Mouse (Mus musculus) hindbrain, embryonic 11.5 days (tissue): ENCODE measurements at regions not wholly inside any gene's neighbourhood (a gene's known extent, or its start where the extent isn't known, plus 50 kb on each side); places are given as distances from the start of the nearest gene placed in this dataset.

Experiments used
- ATAC-seq: fragments of 200-750 bp; cut with Nextera tagmentation; 2 replicates; pipeline ENCODE4 v1.8.0; 2017; ENCODE audit warnings: mild to moderate bottlenecking, moderate TSS enrichment, moderate library complexity; ENCODE audit not compliant: low FRiP score
- DNase-seq: peaks from one replicate; pipeline ENCODE4 v3.0.0-alpha.2; 2015; ENCODE audit warnings: low spot score
- H3K27ac ChIP-seq: fragments of 300-500 bp; sonication (generic); 2 replicates; pipeline ENCODE4 v1.5.1; 2014; ENCODE audit warnings: mild to moderate bottlenecking, low read depth, low read length
- H3K27me3 ChIP-seq: fragments of 300-500 bp; sonication (generic); 2 replicates; pipeline ENCODE4 v1.6.1; 2014; ENCODE audit warnings: mild to moderate bottlenecking, low read length, moderate library complexity, mixed read lengths; ENCODE audit not compliant: control insufficient read depth, insufficient read depth
- H3K36me3 ChIP-seq: fragments of 300-500 bp; sonication (generic); 2 replicates; pipeline ENCODE4 v1.6.1; 2014; ENCODE audit warnings: mild to moderate bottlenecking, low read length, moderate library complexity, mixed read lengths; ENCODE audit not compliant: control insufficient read depth, insufficient read depth
- H3K4me1 ChIP-seq: fragments of 300-500 bp; sonication (generic); replicated peaks from 2 replicates; pipeline ENCODE4 v1.6.1; 2014; ENCODE audit warnings: low read length, mixed read lengths; ENCODE audit not compliant: control insufficient read depth, insufficient read depth
- H3K4me2 ChIP-seq: fragments of 300-500 bp; sonication (generic); replicated peaks from 2 replicates; pipeline ENCODE4 v1.6.1; 2014; ENCODE audit warnings: mild to moderate bottlenecking, low read depth, low read length
- H3K4me3 ChIP-seq: fragments of 300-500 bp; sonication (generic); 2 replicates; pipeline ENCODE4 v1.5.1; 2014; ENCODE audit warnings: low read depth, low read length
- H3K9ac ChIP-seq: fragments of 300-500 bp; sonication (generic); 2 replicates; pipeline ENCODE4 v1.6.1; 2014; ENCODE audit warnings: low read depth, low read length
- H3K9me3 ChIP-seq: fragments of 300-500 bp; sonication (generic); 2 replicates; pipeline ENCODE4 v1.6.1; 2016; ENCODE audit warnings: low read length; ENCODE audit not compliant: control insufficient read depth
- WGBS: fragments of 180-500 bp; shearing (Covaris S2); extraction: QIAGEN DNeasy Blood & Tissue Kit; methylation state at CpG from one replicate; pipeline ENCODE4 v1.1.7; 2014; 5-methylcytosine and 5-hydroxymethylcytosine counted together

DNA sequence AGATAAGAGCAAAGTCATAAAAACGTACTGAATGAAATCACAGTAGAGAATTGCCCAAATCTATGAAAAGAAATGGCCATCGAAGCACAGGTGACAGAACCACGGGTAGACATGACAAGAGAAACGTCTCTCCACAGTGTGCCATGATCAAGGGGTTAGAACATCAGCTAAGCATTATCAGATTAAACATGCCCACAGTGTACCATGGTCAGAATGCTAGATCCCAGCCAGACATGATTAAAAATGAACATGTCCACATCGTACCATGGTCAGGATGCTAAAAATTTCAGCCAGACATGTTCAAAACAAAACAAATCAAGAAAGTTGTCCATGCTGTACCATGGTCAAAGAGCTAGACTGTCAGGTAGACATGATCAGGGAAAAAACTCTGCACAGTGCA is 106.8 kb downstream of the S1pr1 start:
- WGBS = 87% methylated on average over 5 of the region's 5 CpGs
- H3K27me3 ChIP-seq = no peaks in the 10 kb centered on the region
- H3K4me2 ChIP-seq = no peak overlapping the region
- H3K4me1 ChIP-seq = 0 out of 2 replicates have a peak, but pooled peaks cover 2% of the 10 kb centered on the region
- H3K4me3 ChIP-seq = no peak overlapping the region
- DNase-seq (no peak), ATAC-seq (no peak)
- no peaks in the 10 kb centered on the region for H3K9me3 ChIP-seq
- no peak overlapping the region for H3K27ac ChIP-seq
- no peaks in the 10 kb centered on the region for H3K36me3 ChIP-seq
- H3K9ac ChIP-seq = no peak overlapping the region

DNA sequence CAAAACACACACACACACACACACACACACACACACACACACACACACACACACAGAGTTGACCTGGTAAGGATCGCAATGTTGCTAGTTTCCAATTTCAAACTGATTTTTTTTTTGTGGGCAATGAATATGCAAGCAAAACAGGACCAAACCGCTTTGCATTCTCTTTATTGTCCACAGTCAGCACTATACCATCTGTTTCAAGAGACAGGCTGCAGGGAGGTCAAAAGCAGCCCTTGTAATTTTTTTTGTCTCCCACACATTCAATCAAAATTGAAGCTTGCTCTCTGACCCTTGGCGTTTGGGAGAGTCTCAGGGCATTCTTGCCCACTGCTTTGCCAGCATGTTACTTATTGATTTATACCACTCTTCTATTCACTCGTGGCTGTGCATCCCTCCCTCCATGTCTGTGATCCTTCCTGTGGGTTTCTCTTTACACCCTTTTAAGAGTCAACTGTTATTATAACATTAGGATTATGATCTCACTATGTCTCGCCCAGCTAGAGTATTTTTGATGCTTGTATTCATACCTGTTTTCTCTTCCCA is 110.1 kb downstream of the S1pr1 start:
- Histone ChIP-seq H3K36me3 (no peaks in the 10 kb centered on the region), H3K4me1 (0 out of 2 replicates have a peak, but pooled peaks cover 2% of the 10 kb centered on the region), H3K9me3 (no peaks in the 10 kb centered on the region), H3K27me3 (no peaks in the 10 kb centered on the region), H3K27ac (no peak overlapping the region), H3K4me2 (no peak overlapping the region), H3K4me3 (no peak overlapping the region), H3K9ac (no peak overlapping the region)
- ATAC-seq (peak; percentile 70), DNase-seq (peak; percentile 32)
- 36% methylated on average over 5 of the region's 5 CpGs for WGBS

DNA sequence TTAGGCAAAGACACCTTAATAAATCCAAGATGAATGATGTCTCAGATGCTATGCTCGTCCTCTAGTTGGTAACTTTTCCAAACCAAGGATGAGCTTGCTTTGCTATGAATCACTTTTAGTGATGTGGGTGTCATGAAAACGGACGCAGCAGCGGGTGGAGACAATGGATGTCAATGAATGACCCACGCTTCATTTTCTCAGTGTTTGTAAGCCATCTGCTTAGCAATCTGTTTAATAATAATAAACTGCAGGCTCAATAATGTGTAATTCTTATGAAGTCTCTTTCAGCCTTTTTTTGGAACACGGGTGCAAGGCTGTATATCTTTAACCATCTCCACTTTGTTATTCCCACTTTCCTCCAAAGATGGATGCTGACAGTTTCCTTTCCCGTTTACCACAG is 110.6 kb downstream of the S1pr1 start:
- DNase-seq (peak; percentile 4), ATAC-seq (0 out of 2 replicates have a peak, but pooled peaks have one; percentile 26)
- WGBS = 45% methylated on average over 7 of the region's 7 CpGs

DNA sequence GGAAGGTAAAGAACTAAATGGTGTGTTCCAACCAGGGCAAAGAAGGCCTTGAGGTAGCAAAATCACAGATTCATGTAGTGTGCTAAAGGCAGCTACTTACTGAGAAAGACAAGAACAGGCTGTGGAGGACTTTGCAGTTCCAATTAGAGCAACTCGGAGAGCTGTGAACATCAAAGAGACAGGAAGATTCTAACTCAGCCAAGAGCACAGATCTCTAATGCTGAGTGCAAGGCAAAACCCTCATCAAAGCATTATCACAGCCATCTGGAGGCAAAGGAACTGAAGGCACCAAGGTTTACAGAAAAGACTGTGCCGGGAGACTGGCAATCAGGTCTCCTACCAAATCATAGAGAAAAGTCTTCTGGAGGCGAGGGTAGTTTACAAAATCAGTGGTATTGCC is 111.1 kb downstream of the S1pr1 start:
- Histone ChIP-seq H3K9ac (no peak overlapping the region), H3K36me3 (no peaks in the 10 kb centered on the region), H3K9me3 (no peaks in the 10 kb centered on the region), H3K4me3 (no peak overlapping the region), H3K27ac (no peak overlapping the region), H3K4me2 (no peak overlapping the region), H3K27me3 (no peaks in the 10 kb centered on the region), H3K4me1 (0 out of 2 replicates have a peak, but pooled peaks cover 2% of the 10 kb centered on the region)
- ATAC-seq = no peak
- 89% methylated on average over 3 of the region's 3 CpGs for WGBS
- no peak for DNase-seq

More for the DNA sequence above, 110.6 kb downstream of the S1pr1 start:
- Histone ChIP-seq H3K4me1 (0 out of 2 replicates have a peak, but pooled peaks cover 2% of the 10 kb centered on the region), H3K4me2 (no peak overlapping the region), H3K27ac (no peak overlapping the region), H3K9ac (no peak overlapping the region), H3K27me3 (no peaks in the 10 kb centered on the region), H3K4me3 (no peak overlapping the region), H3K36me3 (no peaks in the 10 kb centered on the region), H3K9me3 (no peaks in the 10 kb centered on the region)

DNA sequence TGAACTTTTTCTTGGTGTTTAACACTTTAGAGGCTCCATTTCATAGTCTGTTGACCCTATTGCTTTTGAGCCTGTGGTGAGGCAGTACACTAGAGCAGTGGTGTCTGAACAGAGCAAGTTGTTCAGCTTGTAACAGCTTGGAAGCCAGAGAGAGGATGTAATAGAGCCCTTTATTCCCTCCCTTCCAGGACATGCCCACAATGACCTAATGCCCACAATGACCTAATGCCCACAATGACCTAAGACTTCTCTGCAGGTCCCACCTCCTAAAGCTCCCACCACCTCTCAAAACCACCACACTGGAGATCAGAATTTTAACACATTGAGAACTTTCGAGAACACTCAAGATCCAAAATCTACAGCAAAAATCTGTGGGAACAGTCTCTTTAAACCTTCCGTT is 115.6 kb downstream of the S1pr1 start:
- ATAC-seq (no peak), DNase-seq (no peak)
- no peaks in the 10 kb centered on the region for H3K9me3 ChIP-seq
- H3K4me3 ChIP-seq = no peak overlapping the region
- H3K27ac ChIP-seq = no peak overlapping the region
- H3K4me2 ChIP-seq = no peak overlapping the region
- H3K27me3 ChIP-seq = no peaks in the 10 kb centered on the region
- WGBS = 94% methylated on average over 2 of the region's 2 CpGs
- no peaks in the 10 kb centered on the region for H3K4me1 ChIP-seq
- H3K36me3 ChIP-seq = no peaks in the 10 kb centered on the region
- H3K9ac ChIP-seq = no peak overlapping the region

DNA sequence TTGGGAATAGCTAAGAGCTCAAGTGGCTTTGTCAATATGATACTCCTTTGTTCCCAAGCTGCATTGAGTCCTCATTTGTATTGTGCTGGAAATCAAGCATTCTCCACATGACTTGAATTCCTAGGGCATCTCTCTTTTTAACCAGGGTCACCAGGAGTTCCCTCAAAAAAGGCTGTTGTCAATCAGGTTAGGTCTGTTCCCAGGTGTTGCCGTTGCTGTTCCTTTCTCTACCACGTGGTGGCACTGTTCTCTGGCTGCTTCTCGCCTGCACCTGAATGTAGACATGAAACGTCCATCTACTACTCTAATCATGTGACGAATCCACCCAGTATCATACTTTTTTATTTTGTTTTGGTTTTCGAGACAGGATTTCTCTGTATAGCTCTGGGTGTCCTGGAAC is 118.3 kb downstream of the S1pr1 start:
- Histone ChIP-seq H3K9ac (no peak overlapping the region), H3K27ac (no peak overlapping the region), H3K4me3 (no peak overlapping the region), H3K9me3 (no peaks in the 10 kb centered on the region), H3K27me3 (no peaks in the 10 kb centered on the region), H3K36me3 (no peaks in the 10 kb centered on the region), H3K4me1 (no peaks in the 10 kb centered on the region), H3K4me2 (no peak overlapping the region)
- DNase-seq = peak; percentile 62
- ATAC-seq = peak; percentile 51; the same call in 1 of the 2 replicates
- WGBS = 37% methylated on average over 6 of the region's 6 CpGs

DNA sequence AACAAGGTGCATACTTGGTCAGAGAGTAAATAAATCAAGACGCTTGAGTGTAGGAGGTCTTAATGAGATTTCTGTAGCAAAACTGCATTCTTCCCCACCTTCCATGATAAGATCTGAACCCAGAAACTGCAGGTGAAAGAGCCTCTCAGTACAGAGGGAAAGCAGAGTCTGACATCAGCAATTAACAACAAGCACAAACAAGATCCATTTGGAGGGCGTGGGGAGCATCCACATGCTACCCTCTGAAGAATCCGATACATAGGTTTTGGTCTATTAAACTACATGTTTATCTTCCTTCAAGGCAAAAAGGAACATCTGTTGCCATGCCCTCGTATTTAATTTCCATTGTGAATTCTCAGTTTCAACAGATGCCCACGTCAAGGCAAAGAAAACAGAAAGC is 124.2 kb downstream of the S1pr1 start:
- H3K4me1 ChIP-seq = no peaks in the 10 kb centered on the region
- no peak overlapping the region for H3K4me2 ChIP-seq
- ATAC-seq = no peak
- no peaks in the 10 kb centered on the region for H3K27me3 ChIP-seq
- H3K27ac ChIP-seq = no peak overlapping the region
- H3K9ac ChIP-seq = no peak overlapping the region
- no peak overlapping the region for H3K4me3 ChIP-seq
- no peaks in the 10 kb centered on the region for H3K9me3 ChIP-seq
- no peak for DNase-seq
- no peaks in the 10 kb centered on the region for H3K36me3 ChIP-seq
- 78% methylated on average over 5 of the region's 5 CpGs for WGBS

- Histone ChIP-seq H3K4me1 (no peaks in the 10 kb centered on the region), H3K9me3 (no peaks in the 10 kb centered on the region), H3K4me2 (no peak overlapping the region), H3K27me3 (no peaks in the 10 kb centered on the region), H3K27ac (no peak overlapping the region), H3K36me3 (no peaks in the 10 kb centered on the region), H3K9ac (no peak overlapping the region), H3K4me3 (no peak overlapping the region)
- WGBS = 78% methylated on average over 2 of the region's 2 CpGs
- DNase-seq (no peak), ATAC-seq (no peak)
These were observed 126.3 kb downstream of the S1pr1 start for GRCm38 (mm10) chr3:115588585-115588984.

DNA sequence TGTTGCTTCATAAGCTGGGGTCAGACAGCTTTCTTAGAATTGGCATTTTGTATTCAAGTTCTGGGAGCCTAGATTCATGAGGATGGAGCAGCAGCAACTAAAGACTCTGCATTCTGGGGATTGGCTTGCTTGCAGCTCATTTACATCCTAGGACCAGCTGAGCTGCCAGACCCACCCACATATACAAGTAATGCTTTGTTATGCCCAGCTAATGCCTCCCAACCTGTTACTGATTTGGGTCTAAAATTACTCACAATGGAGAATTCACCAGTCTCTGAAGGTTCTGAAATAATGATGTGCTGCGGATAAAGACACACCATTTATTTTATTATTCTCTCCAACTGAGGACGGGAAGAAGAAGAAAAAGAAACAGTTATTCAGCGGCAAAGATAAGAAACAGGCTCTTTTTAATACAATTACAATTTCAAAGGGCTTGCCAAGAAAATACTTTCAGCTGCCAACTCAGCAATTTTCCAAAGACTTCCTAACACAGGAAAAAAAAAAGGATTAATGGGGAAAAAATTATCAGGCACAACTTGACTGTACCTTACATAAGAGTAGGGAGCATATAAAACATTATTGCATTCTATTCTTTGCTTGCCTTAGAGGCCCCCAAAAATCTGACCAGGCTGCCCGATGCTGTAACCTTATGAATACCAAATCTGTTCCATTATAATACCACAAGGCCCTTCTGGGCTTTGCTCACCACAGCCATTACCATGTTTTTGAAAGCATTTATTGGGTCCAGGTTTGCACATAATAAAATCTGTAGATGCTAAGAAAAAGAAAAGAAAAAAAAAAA is 134.5 kb downstream of the S1pr1 start:
- Histone ChIP-seq H3K4me2 (no peak overlapping the region), H3K27me3 (no peaks in the 10 kb centered on the region), H3K27ac (no peak overlapping the region), H3K36me3 (no peaks in the 10 kb centered on the region), H3K9ac (no peak overlapping the region), H3K4me3 (no peak overlapping the region), H3K4me1 (no peaks in the 10 kb centered on the region), H3K9me3 (no peaks in the 10 kb centered on the region)
- peak; percentile 17 for DNase-seq
- ATAC-seq = peak; percentile 75
- WGBS = 70% methylated on average over 4 of the region's 4 CpGs
